Mouse (Mus musculus) thymus, postnatal 14 days (tissue): ENCODE data around the gene Amz1.
A peak's percentile ranks its signal among the peaks of the same experiment; 100 is the strongest.

ENCODE experiments used
- DNase-seq: peaks from one replicate; pipeline ENCODE4 v3.0.0; 2021

Amz1 gene

DNA sequence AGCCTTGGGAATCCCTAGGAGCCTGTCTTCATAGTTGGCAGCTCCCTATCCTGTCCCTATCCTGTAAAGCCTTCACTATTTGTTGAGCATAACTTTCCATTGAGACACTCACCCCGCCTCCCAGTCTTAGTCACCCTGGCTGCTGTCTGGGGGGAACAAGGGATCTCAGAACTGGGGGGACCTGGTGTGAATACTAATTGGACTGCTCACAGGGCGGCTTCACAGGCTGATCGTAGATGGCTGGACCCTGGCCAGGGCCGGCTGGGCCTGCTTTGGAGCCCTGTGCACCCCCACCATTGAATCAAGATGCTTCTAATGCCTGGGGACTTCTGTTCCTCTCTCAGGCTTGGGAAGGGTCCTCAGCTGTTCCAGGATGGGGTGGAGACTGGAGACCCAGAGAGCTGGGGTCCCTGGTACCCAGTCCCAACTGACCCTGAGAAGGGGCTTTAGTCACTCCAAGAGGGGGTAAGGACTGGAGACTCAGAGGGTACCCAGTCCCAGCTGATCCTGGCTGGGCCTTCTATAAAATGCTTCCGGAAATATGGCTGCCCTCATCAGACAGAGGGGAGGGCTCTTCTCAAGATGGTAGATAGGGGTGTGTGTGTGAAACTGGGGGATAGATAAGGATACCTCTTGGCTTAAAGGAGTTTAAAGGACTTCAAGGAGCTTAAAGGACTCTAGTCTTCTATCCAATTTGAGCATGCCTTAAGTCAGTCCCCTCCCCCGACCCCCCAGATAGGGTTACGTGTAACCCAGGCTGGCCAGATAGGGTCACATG, 2.3 kb downstream of the Amz1 start:
- DNase-seq = no peak

DNA sequence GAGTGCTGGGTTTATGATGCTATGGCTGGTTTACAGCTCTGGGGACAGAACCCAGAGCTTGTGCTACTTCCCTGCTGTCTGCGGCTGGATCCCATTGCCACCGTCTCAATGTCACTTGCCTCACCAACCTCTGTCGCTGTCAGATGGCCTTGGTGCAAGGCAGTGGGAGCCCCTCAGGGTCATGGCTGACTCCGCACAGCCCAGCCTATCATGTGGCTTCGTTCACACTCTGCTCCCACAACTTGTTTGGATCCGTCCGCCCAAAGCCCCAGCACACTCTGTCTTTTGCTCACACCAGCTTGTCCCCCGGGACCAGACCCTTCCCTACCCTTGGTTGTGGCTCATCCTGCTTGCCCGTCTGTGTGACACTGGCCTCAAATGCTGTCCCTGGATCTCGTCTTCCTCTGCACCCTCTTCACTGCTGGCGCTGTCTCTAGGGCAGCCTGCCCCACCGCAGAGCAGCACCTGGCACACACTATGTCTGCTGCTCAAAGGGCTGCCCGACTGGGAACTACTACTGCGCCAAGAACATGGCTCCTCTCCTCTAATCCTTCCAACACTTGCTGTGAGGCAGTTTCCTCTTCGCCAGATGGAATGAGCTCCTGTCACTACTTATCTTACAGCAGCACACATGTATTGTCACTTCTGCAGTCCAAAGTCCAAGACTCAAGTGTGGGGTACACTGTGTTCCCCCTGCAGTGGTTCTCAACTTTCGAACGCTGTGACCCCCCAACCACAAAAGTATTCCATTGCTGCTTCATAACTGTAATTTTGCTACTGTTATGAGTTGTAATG, 3.2 kb downstream of the Amz1 start:
- DNase-seq = no peak

DNA sequence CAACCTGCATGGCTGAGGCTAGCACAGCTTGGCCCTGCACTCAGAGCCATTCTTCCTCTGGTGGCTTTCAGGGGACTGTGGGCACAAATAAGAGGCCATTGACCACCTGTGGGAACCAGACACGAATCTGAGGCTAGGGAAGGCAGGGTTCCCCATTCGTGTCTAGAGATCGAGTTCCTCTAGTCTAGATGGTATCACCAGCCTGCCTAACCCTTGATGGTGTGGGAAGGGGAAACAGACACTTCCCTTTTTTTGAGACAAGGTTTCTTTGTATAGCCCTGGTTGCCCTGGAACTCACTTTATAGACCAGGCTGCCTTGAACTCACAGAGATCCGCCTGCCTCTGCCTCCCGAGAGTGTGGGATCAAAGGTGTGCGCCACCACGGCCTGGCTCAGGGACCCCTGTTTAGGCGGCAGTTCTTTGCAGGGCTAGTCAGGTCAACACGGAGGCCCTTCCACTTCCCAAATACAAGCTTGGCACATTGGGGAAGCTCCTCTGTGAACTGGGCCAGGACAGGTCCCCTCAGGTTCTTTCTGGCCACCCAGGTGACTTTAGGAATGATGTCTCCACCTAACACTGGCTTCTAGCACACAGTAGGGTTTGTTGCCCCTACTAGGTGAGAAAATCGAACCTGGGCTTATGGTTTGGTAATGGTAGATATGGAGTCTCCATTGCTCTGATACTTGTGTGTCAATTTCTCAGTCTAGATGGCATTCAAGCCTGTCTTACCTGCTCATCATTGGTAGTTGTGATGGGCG, 7.3 kb downstream of the Amz1 start:
- DNase-seq = no peak

DNA sequence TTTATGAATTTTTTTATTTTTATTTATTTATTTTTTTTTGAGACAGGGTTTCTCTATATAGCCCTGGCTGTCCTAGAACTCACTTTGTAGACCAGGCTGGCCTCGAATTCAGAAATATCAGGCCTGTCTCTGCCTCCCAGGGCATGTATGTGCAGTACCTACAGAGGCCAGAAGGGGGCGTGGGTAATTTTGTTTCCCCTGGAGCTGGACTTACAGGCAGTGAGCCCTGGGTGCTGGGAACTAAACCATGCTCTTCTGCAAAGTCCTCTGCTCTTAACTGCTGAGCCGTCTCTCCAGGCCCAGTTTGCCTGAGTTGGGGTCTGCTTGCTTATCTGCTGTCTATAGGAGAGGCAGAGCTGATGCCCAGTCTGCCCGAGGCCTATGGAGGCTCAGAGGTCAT, 8.3 kb downstream of the Amz1 start:
- DNase-seq = peak; percentile 48

DNA sequence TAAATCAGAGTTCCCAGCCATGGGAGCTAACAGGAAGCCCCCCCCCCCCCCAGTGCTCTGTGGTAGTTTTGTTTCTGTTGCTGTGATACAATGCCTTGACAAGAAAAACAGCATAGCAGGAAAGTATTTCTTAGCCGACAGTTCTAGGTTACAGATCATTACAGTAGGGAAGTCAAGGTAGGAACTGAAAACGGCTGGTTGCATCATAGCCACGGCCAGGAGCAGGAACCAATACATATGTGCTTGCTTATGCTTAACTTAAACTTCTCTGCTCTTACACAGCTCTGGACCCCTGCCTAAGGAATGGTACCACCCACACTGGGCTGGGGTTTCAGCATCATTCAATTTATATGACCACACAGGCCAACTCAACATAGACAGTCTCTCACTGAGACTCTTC, 9.4 kb downstream of the Amz1 start:
- no peak for DNase-seq

DNA sequence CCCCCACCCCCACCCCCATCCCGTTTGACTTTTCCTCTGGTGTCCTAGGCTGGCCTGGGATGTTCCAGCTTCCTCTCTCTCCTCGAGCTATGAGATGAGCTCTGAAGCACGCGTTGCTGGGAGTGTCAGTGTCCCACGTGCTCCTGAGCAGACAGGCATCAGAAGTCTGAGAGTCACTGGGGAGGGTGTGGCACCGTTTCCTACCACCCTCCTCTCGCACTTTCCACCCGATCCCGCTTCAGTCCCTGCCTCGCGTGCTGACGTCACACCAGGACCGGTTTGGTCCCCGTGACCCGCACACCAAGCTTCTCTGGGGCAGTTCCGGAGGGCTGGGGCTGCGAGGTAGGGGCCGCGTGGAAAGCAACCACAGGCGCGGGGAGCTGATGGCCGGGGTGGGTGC, 11.4 kb downstream of the Amz1 start:
- peak; percentile 29 for DNase-seq

DNA sequence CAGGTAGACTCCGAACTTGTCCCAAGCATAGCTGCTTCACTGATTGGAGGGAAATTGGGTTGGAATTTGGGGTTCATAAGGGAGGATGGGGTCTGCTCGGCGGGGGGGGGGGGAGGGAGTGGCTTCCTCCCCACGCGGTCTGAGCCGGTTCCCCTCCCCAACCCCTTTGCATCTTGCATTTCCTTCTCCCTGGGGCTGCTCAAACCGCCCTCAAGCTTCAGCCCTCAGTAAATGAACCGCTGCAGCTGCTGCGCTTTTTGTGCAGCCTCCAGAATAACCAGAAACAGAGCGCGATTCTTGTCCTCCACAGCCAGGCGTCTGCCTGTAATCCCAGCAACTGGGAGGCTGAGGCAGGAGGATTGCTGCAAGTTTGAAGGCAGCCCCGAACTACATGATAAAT, 12.2 kb downstream of the Amz1 start:
- peak; percentile 49 for DNase-seq

DNA sequence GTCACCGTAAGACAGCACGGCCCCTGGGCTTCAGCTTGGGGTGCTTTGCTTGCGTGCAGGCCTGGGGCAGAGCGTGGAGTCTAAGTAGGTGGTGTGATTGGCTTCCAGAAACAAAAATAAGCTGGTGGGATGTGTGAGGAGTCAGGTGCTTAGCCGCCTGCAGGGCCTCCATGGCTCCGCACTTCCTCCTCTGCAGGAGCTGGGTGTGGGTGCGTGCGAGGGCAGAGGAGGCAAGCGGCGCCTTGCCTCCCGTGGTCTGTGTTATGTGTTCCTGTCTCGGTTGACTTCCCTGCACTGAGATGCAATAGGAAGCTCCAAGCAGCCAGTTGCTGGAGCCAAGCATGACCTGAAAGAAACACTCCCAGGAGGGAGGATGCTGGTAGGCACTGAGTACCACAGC, 15.9 kb downstream of the Amz1 start:
- DNase-seq = no peak

DNA sequence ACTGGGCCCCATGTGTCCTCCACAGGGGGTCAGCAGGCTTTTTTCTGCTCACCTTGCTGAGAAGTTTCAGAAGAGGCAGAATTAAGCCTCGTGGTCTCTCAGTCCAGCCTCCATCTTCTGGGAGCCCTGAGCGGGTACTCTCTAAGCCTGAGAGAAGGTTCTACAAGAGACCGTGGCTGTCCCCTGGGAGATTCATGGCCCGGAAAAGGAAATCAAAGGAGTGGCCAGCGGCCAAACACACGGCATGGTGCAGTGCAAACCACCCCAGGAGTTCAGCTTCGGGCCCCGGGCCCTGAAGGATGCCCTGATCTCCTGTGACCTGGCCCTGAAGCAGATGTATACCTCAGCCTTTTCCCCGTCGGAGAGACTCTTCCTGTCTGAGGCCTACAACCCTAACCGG, 17.1 kb downstream of the Amz1 start:
- no peak for DNase-seq

DNA sequence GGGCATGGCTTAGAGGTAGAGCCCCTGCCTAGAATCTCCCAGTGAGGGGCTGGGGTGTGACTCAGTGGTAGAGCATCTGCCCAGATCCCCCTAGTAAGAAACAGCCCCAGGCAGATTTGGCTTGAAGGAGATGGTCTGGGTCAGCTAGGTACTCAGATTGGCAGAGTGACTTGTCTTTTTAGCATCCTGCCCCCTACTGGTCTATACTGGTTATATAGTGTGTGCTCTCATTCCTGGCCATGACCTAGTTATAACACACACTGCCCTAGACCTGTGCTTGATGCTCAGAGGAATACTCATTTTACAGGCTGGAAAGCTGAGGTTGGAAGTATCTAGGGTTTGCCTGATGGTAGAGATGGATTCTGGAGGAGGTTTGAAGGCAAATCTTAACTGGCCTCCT, 17.9 kb downstream of the Amz1 start:
- DNase-seq = no peak

DNA sequence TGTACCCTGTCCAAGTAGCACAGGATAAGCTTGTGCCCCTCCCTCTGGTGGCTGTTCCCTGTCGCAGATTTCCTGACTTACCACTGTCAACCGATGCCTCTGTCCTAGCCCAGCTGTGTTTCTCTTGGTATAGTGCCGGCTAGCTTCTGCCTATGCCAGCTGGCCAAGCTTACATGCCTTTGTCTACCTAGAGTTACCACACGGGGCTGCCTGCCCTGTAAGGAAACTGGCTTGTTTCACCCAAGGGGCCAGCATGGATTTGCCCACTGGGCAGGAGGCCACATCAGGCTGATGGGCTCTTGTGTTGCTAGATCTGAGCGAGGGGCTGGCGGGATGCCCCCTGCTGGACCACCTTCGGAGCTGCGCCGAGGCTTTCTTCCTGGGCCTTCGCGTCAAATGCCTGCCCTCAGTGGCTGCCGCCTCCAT, 19.8 kb downstream of the Amz1 start:
- DNase-seq = peak; percentile 22

DNA sequence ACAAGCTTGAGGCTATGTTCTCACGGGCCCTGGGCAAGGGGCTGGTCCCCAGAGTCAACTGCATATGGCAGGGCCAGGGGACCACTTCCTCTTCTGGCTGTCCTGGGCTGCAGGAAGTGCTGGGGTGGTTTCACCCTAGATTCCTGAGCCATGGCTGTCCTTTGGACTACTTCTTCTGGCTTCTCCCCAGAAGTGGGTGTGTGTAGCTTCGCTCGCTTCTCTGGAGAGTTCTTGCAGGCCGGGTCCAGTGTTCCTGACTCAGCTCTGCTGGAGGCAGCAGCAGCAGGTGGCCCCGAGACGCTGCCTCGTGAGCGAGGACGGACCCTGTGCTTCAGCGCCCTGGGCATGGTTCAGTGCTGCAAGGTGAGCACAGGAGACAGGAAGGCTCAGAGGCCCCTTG, 24.5 kb downstream of the Amz1 start:
- DNase-seq = no peak

DNA sequence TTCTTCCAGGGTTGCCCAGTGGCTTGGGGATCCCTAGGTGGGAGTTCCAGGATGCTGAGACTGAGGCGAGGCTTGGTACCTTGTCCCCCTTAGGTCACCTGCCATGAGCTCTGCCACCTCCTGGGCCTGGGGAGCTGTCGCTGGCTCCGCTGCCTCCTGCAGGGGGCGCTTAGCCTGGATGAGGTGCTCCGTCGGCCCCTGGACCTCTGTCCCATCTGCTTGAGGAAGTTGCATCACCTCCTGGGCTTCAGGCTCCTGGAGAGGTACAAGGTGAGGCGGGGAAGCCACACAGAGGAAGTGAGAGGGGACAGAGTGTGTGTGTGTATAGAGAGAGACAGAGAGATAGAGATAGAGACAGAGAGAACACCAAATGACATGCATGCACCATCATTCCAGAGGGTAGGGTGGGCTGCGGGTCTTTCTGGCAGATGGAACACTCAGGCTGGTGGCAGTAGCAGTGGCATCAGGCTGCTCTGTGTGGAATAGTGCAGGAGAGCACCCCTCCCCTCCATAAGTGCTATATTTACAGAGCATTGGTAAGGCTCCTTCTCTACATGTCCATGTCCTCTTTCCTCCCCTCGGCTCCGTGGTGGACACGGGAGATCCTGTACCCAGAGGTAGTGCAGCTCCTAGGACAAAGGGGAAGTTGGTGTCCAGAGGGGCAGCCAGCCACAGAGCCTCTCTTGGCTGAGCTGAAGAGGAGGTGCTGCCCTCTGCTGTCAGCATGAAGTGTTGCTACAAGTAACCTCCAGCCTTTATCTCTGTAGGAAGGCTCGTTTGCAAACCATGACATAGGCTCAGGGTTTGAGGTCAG, 25.3 kb downstream of the Amz1 start:
- DNase-seq = peak; percentile 73

DNA sequence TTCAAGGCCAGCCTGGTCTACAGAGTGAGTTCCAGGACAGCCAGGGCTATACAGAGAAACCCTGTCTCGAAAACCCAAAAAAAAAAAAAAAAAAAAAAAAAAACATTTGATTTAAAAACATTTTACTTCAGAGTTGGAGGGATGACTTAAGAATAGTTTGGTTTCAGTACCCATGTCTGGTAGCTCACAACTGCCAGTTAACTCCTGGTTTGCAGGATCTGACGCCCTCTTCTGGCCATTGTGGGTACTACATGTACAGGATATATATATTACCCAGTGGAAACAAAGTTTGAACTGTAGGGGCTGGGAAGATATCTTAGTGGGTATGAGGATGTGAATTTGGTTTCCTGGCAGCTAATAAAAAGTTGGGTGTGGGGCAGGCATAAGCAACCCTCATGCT, 27.0 kb downstream of the Amz1 start:
- DNase-seq = peak; percentile 51

DNA sequence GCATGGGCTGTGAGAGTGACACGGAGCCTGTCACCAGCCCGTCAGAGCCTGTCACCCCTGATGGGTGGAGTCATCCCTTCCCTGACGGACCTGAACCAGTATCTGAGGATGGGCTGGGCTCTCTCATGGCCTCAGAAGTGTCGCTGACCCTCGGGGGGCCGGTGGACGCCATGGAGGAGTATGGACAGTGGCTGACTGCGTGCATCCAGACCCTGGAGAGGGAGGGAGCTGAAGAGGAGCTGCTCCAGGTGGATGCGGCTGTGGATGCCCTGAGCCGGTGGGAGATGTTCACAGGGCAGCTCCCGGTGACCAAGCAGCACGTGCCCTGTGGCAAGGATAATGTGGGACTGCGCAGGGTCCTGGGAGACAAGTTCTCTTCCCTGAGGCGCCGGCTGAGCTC, 28.1 kb downstream of the Amz1 start:
- DNase-seq = no peak

DNA sequence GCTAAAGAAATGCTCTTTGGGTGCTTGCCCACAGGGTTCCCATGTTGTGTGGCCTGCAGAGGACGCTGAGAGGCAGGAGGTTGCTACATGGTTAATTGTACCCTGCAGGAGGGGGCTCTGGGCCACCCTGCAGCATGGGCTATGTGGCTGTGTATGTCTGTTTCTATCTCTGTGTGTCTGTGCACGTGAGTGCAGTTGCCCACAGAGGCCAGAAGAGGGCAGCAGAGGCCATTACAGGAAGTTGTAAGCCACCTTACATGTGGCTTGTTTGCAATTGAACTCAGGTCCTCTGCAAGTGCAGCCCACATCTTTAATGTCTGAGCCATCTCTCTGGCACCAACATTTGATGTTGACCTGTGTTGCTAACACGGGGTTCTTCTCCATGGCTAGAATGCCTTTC, 28.7 kb downstream of the Amz1 start:
- DNase-seq = no peak

DNA sequence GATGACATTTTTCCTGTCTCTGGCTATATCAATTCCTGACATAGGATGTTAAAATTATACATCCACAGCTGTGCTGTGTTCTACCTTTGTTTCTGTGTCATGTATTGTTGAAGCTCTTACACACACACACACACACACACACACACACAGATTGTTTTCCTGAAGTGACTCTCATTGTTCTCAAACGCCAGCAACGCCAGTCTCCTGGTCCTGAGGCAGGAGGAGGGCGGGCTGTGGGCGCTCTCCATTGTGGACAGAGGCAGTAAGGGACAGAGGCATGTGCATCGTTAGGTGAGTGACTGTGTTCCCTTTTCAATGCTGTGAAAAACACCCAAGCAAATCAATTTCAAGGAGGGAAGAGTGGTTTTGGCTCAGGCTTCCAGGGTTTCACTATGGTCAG, 29.3 kb downstream of the Amz1 start:
- DNase-seq = no peak

DNA sequence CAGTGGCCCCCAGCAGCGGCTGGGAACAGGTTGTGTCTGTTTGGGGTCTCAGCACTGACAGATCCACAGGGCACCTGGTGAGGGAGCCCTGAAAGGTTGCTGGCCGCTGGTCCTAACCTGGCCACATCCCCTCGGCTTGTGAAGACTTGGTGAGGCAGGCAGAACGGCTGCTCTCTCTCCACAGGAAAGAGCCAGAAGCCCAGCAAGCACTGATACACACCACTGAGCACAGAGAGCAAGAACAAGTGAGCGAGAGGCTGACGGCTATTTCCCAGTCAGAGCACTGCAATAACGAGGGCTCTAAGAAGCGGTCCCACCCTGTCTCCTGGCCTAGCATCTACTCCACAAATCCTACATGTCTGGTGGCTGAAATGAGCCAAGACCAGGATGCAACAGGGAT, 34.9 kb downstream of the Amz1 start:
- no peak for DNase-seq

DNA sequence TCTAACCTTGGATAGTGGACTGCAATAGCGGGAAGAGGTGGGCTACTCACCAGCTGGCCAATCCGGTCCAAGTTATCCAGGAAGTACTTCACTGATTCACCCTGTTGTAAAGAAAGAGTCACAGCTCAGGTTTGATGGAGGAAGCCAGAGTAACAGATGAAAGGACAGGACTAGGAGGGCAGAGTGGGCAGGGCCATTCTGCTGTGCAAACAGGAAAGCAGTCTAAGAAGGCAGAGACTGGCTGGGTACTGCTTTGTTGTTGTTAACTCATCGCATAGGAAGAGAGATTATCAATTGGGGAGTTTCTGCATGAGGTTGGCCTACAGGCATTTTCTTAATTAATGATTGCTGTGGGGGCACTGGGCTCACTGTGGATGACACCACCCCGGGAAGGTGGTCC, 38.6 kb downstream of the Amz1 start:
- DNase-seq = no peak

DNA sequence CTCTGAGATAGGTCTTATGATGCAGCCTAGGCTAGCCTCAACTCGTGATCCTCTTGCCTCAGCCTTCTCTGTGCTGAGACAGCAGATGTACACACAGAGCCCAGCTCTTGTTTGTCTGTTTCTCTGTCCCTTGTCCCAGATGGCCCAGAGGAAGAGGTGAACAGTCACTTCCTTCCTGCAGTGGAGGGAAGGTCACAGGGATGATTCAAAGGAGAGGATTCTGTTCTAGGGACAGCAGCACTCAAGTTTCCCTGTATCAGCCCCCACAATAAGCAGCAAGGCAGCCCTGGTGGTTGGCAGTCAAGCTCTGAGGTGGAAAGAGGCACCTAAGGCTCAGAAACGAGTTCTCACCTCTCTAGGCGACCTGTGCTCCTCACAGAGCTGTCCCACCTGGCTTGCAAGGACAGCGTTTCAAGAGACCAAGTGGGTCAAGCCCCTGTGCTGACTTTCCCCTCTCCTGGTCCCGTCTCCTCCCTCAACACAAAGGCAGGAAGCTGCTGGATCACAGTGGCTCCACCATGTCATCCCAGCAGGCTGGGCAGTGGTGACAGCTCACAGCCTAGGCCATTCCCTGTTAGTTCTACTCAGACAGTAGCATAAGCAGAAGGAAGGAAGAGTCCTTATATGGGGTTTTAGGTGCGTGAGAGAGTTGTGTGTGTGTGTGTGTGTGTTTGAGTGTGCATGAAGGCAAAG, 41.1 kb downstream of the Amz1 start:
- DNase-seq = no peak

DNA sequence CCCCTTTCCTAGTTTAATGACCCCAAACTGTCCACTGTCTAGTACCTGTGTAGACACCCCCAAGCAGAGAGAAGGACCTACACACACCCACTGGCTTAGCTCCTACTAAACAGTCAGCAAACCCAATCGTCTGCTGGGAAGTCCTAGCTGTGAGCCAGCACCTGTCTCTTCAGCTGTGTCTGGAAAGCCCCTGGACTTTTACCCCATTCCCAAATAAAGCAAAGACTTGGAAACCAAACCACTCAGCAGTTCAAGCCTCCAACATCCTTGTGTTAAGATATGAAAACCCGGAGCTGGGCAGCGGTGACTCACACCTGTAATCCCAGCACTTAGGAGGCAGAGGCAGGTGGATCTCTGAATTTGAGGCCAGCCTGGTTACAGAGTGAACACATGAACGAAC, 42.6 kb downstream of the Amz1 start:
- no peak for DNase-seq

DNA sequence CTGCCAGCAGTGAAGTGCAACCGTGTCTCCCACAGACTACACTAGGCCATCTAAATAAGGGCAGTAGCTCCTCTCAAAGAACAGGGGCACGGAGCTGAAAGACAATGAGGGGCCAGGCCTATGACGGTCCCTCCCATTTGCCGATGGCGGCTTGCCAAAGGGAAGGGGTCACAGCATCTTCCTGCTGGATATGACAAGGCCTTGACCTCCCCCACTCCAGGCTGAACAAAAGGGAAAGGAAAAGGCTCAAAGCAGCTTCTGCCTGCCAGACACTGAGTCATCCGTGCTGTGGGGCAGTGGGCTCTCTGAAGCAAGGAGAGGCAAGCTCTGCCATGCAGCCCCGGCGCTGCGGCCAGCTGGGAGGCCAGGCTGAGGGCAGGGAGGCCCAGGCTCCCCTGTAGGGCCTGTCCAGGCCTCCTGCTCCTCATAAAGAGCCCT, 43.8 kb downstream of the Amz1 start:
- no peak for DNase-seq
